Mouse (Mus musculus) liver, embryonic 12.5 days (tissue): ENCODE results near the gene Atxn2l. TPM values are rescaled to one million over a fixed set of nuclear protein-coding genes. Genes with fewer than 3 reads are reported as not detected.

Experiments
- ATAC-seq: fragments of 200-750 bp; cut with Nextera tagmentation; 2 replicates; pipeline ENCODE4 v1.8.0; 2017; ENCODE audit warnings: moderate number of reproducible peaks, mild to moderate bottlenecking, moderate library complexity
- H3K27ac ChIP-seq: fragments of 300-500 bp; sonication (generic); 2 replicates; pipeline ENCODE4 v1.5.1; 2016; ENCODE audit warnings: mild to moderate bottlenecking
- H3K27me3 ChIP-seq: fragments of 300-500 bp; sonication (generic); replicated peaks from 2 replicates; pipeline ENCODE4 v1.6.1; 2016; ENCODE audit warnings: mild to moderate bottlenecking, moderate library complexity
- H3K36me3 ChIP-seq: fragments of 300-500 bp; sonication (generic); 2 replicates; pipeline ENCODE4 v1.6.1; 2016; ENCODE audit warnings: mild to moderate bottlenecking, moderate library complexity
- H3K4me1 ChIP-seq: fragments of 300-500 bp; sonication (generic); 2 replicates; pipeline ENCODE4 v1.6.1; 2016
- H3K4me2 ChIP-seq: fragments of 300-500 bp; sonication (generic); 2 replicates; pipeline ENCODE4 v1.6.1; 2016; ENCODE audit warnings: mild to moderate bottlenecking, moderate library complexity
- H3K4me3 ChIP-seq: fragments of 300-500 bp; sonication (generic); 2 replicates; pipeline ENCODE4 v1.5.1; 2016; ENCODE audit warnings: mild to moderate bottlenecking, moderate library complexity
- H3K9ac ChIP-seq: fragments of 300-500 bp; sonication (generic); 2 replicates; pipeline ENCODE4 v1.6.1; 2016; ENCODE audit warnings: mild to moderate bottlenecking, moderate library complexity
- H3K9me3 ChIP-seq: fragments of 300-500 bp; sonication (generic); replicated peaks from 2 replicates; pipeline ENCODE4 v1.6.1; 2016; ENCODE audit warnings: mild to moderate bottlenecking, moderate library complexity
- WGBS: fragments of 180-500 bp; shearing (Covaris S2); methylation state at CpG from one replicate; pipeline ENCODE4 v1.1.7; 2016; ENCODE audit not compliant: insufficient replicate concordance; 5-methylcytosine and 5-hydroxymethylcytosine counted together
- polyA plus RNA-seq: library from polyadenylated mRNA; unstranded; fragments of >200 nt; fragmentation: Nextera tagmentation; extraction: Ambion mirVana; gene quantifications from 2 replicates; pipeline ENCODE4 v1.2.1, GENCODE M21; 2016

The Atxn2l gene
- polyA plus RNA-seq, 1 experiment from 2014 or later = 49.4 TPM

DNA sequence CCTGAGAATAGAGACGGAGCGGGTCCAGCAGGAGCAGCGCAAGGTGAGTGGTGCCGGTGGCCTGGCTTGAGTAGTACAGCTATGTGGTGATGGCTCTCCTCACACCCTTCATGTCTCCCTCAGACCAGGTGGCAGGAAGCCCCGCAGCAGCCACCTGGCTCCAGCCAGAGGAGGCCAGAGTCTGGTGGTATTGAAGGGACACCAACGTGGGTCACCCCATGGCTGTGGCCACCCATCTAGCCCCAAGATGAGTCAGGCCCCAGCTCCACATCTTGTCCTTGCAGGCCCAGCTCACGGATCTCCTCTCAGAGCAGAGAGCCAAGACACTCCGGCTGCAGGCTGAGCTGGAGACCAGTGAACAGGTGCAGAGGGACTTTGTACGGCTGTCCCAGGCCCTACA lies 58.7 kb downstream of the Atxn2l start:
- Histone ChIP-seq H3K4me3 (no peak overlapping the region), H3K4me2 (no peak overlapping the region), H3K9ac (no peak overlapping the region), H3K9me3 (no peaks in the 10 kb centered on the region), H3K4me1 (no peaks in the 10 kb centered on the region), H3K36me3 (peaks cover 34% of the 10 kb centered on the region), H3K27ac (no peak overlapping the region), H3K27me3 (no peaks in the 10 kb centered on the region)
- ATAC-seq = no peak
- WGBS = 81% methylated on average over 9 of the region's 9 CpGs

DNA sequence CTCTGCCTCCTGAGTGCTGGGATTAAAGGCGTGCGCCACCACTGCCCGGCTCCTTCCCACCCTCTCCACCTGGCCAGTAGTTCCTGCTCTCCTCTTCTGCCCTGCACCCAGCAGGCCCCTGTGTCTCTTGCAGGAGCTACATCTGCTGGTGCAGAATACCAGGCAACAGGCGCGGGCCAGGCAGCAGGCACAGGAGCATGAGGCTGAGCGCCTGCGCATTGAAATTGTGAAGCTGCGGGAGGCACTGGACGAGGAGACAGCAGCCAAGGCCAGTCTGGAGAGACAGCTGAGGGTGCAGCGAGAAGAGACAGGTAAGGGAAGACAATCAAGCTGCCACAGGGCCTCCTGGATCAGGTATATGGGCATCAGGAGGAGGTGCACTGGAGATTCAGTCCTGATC lies 59.2 kb downstream of the Atxn2l start:
- 89% methylated on average over 10 of the region's 10 CpGs for WGBS
- no peak overlapping the region for H3K4me2 ChIP-seq
- H3K27ac ChIP-seq = no peak overlapping the region
- H3K4me1 ChIP-seq = no peaks in the 10 kb centered on the region
- no peak for ATAC-seq
- H3K27me3 ChIP-seq = no peaks in the 10 kb centered on the region
- H3K9me3 ChIP-seq = no peaks in the 10 kb centered on the region
- no peak overlapping the region for H3K9ac ChIP-seq
- H3K4me3 ChIP-seq = no peak overlapping the region
- H3K36me3 ChIP-seq = peaks cover 34% of the 10 kb centered on the region

Other genes starting within 250 kb of the Atxn2l start
- 4.2 and 5.0 TPM in 2 replicates for gene Sbk1, start 230.8 kb downstream of the Atxn2l start, polyA plus RNA-seq
- gene Lat, start 133.9 kb downstream of the Atxn2l start, polyA plus RNA-seq = 14.5 and 15.6 TPM in 2 replicates
- 27.3 and 29.1 TPM in 2 replicates for gene Spns1, start 126.0 kb downstream of the Atxn2l start, polyA plus RNA-seq
- 3.6 and 3.7 TPM in 2 replicates for gene Nfatc2ip, start 106.7 kb downstream of the Atxn2l start, polyA plus RNA-seq
- gene Cd19, start 88.5 kb downstream of the Atxn2l start, polyA plus RNA-seq = 0.08 TPM in 1 of 2 replicates, not detected in the other
- gene Rabep2, start 74.7 kb downstream of the Atxn2l start, polyA plus RNA-seq = 9.6 and 10.2 TPM in 2 replicates
- gene Atp2a1, start 40.3 kb downstream of the Atxn2l start, polyA plus RNA-seq = 0.17 and 1.5 TPM in 2 replicates
- 17.0 and 17.5 TPM in 2 replicates for gene Sh2b1, start 28.0 kb downstream of the Atxn2l start, polyA plus RNA-seq
- 120 and 129 TPM in 2 replicates for gene Tufm, start 16.1 kb downstream of the Atxn2l start, polyA plus RNA-seq
- 157 and 164 TPM in 2 replicates for gene Eif3c, start 63.0 kb upstream of the Atxn2l start, polyA plus RNA-seq
- 0.77 and 1.1 TPM in 2 replicates for gene Apobr, start 81.5 kb upstream of the Atxn2l start, polyA plus RNA-seq
- 12.5 TPM in 2 replicates for gene Cln3, start 82.4 kb upstream of the Atxn2l start, polyA plus RNA-seq
- gene Il27, start 91.5 kb upstream of the Atxn2l start, polyA plus RNA-seq = not detected in 2 replicates
- gene Nupr1, start 127.4 kb upstream of the Atxn2l start, polyA plus RNA-seq = 3.2 and 3.7 TPM in 2 replicates
- 36.3 and 42.4 TPM in 2 replicates for gene Sgf29, start 145.9 kb upstream of the Atxn2l start, polyA plus RNA-seq
- gene Sult1a1, start 173.0 kb upstream of the Atxn2l start, polyA plus RNA-seq = 0.24 and 0.50 TPM in 2 replicates
- 134 and 153 TPM in 2 replicates for gene Bola2, start 192.0 kb upstream of the Atxn2l start, polyA plus RNA-seq
- gene Slx1b, start 192.3 kb upstream of the Atxn2l start, polyA plus RNA-seq = 4.5 and 5.1 TPM in 2 replicates
- gene Coro1a, start 204.3 kb upstream of the Atxn2l start, polyA plus RNA-seq = 77.9 and 86.6 TPM in 2 replicates